Mouse (Mus musculus) heart, embryonic 11.5 days (tissue): ENCODE data around the gene Vash1. TPM values are rescaled to one million over a fixed set of nuclear protein-coding genes. Genes with fewer than 3 reads are reported as not detected.

Experiments
- ATAC-seq: fragments of 200-750 bp; cut with Nextera tagmentation; replicated peaks from 2 replicates; pipeline ENCODE4 v1.8.0; 2017; ENCODE audit warnings: moderate library complexity; ENCODE audit not compliant: insufficient number of reproducible peaks, low FRiP score, low TSS enrichment
- H3K27ac ChIP-seq: fragments of 300-500 bp; sonication (generic); 2 replicates; pipeline ENCODE4 v1.5.1; 2014; ENCODE audit warnings: mild to moderate bottlenecking, low read depth, low read length
- H3K27me3 ChIP-seq: fragments of 300-500 bp; sonication (generic); 2 replicates; pipeline ENCODE4 v1.6.1; 2014; ENCODE audit warnings: mild to moderate bottlenecking, low read length, mixed read lengths; ENCODE audit not compliant: control insufficient read depth, insufficient read depth
- H3K36me3 ChIP-seq: fragments of 300-500 bp; sonication (generic); 2 replicates; pipeline ENCODE4 v1.6.1; 2014; ENCODE audit warnings: mild to moderate bottlenecking, low read length, moderate library complexity, mixed read lengths; ENCODE audit not compliant: control insufficient read depth, insufficient read depth
- H3K4me1 ChIP-seq: fragments of 300-500 bp; sonication (generic); 2 replicates; pipeline ENCODE4 v1.6.1; 2014; ENCODE audit warnings: low read length; ENCODE audit not compliant: control insufficient read depth, insufficient read depth
- H3K4me2 ChIP-seq: fragments of 300-500 bp; sonication (generic); 2 replicates; pipeline ENCODE4 v1.6.1; 2014; ENCODE audit warnings: mild to moderate bottlenecking, moderate library complexity
- H3K4me3 ChIP-seq: fragments of 300-500 bp; sonication (generic); 2 replicates; pipeline ENCODE4 v1.5.1; 2014; ENCODE audit warnings: low read depth, low read length
- H3K9ac ChIP-seq: fragments of 300-500 bp; sonication (generic); 2 replicates; pipeline ENCODE4 v1.6.1; 2014; ENCODE audit warnings: mild to moderate bottlenecking, low read depth, low read length, moderate library complexity
- H3K9me3 ChIP-seq: fragments of 300-500 bp; sonication (generic); replicated peaks from 2 replicates; pipeline ENCODE4 v1.6.1; 2016; ENCODE audit warnings: low read length; ENCODE audit not compliant: control insufficient read depth
- WGBS: fragments of 180-500 bp; shearing (Covaris S2); extraction: QIAGEN DNeasy Blood & Tissue Kit; methylation state at CpG from one replicate; pipeline ENCODE4 v1.1.7; 2014; ENCODE audit not compliant: insufficient replicate concordance; 5-methylcytosine and 5-hydroxymethylcytosine counted together
- polyA plus RNA-seq: library from polyadenylated mRNA; unstranded; fragments of >200 nt; fragmentation: Nextera tagmentation; extraction: Ambion mirVana; gene quantifications from 2 replicates; pipeline ENCODE4 v1.2.1, GENCODE M21; 2014

The Vash1 gene
- polyA plus RNA-seq, 1 experiment from 2014 or later = 8.2 TPM

- H3K4me3 ChIP-seq = no peak overlapping the region
- H3K27me3 ChIP-seq = 0 out of 2 replicates have a peak, but pooled peaks cover 3% of the 10 kb centered on the region
- peaks cover 34% of the 10 kb centered on the region for H3K4me1 ChIP-seq
- H3K9me3 ChIP-seq = no peaks in the 10 kb centered on the region
- ATAC-seq = no peak
- no peak overlapping the region for H3K4me2 ChIP-seq
- no peak overlapping the region for H3K9ac ChIP-seq
- H3K36me3 ChIP-seq = peaks cover 11% of the 10 kb centered on the region
- H3K27ac ChIP-seq = no peak overlapping the region
These were observed 20.0 kb downstream of the Vash1 start for GRCm38 (mm10) chr12:86698537-86698936.

- no peak overlapping the region for H3K4me3 ChIP-seq
- ATAC-seq = no peak
- peaks cover 11% of the 10 kb centered on the region for H3K36me3 ChIP-seq
- H3K9me3 ChIP-seq = no peaks in the 10 kb centered on the region
- 0 out of 2 replicates have a peak, but pooled peaks cover 3% of the 10 kb centered on the region for H3K27me3 ChIP-seq
- 29% methylated on average over 19 of the region's 19 CpGs for WGBS
- no peak overlapping the region for H3K9ac ChIP-seq
- H3K4me2 ChIP-seq = 0 out of 2 replicates have a peak overlapping the region, but pooled peaks have one; percentile 19
- H3K4me1 ChIP-seq = peaks cover 23% of the 10 kb centered on the region
- H3K27ac ChIP-seq = no peak overlapping the region
These were observed 21.7 kb downstream of the Vash1 start for GRCm38 (mm10) chr12:86699965-86700926.

- Histone ChIP-seq H3K9ac (no peak overlapping the region), H3K4me2 (no peak overlapping the region), H3K27me3 (0 out of 2 replicates have a peak, but pooled peaks cover 3% of the 10 kb centered on the region), H3K9me3 (no peaks in the 10 kb centered on the region), H3K4me3 (no peak overlapping the region), H3K27ac (no peak overlapping the region), H3K36me3 (peaks cover 11% of the 10 kb centered on the region), H3K4me1 (peaks cover 18% of the 10 kb centered on the region)
- ATAC-seq = no peak
- 71% methylated on average over 4 of the region's 4 CpGs for WGBS
These were observed 22.4 kb downstream of the Vash1 start for GRCm38 (mm10) chr12:86700927-86701310.

GRCm38 (mm10) chr12:86701491-86701890, 23.0 kb downstream of the Vash1 start:
- 86% methylated on average over 4 of the region's 4 CpGs for WGBS
- ATAC-seq = no peak
- no peak overlapping the region for H3K4me2 ChIP-seq
- peaks cover 11% of the 10 kb centered on the region for H3K36me3 ChIP-seq
- no peak overlapping the region for H3K27ac ChIP-seq
- H3K9ac ChIP-seq = no peak overlapping the region
- no peak overlapping the region for H3K4me3 ChIP-seq
- no peaks in the 10 kb centered on the region for H3K9me3 ChIP-seq
- H3K4me1 ChIP-seq = peaks cover 18% of the 10 kb centered on the region
- 0 out of 2 replicates have a peak, but pooled peaks cover 3% of the 10 kb centered on the region for H3K27me3 ChIP-seq

- no peak overlapping the region for H3K4me2 ChIP-seq
- no peaks in the 10 kb centered on the region for H3K9me3 ChIP-seq
- WGBS = 84% methylated on average over 3 of the region's 3 CpGs
- H3K9ac ChIP-seq = no peak overlapping the region
- H3K4me1 ChIP-seq = peaks cover 18% of the 10 kb centered on the region
- no peak overlapping the region for H3K27ac ChIP-seq
- H3K36me3 ChIP-seq = peaks cover 5% of the 10 kb centered on the region; the same call in 1 of the 2 replicates
- no peak for ATAC-seq
- no peak overlapping the region for H3K4me3 ChIP-seq
- 0 out of 2 replicates have a peak, but pooled peaks cover 3% of the 10 kb centered on the region for H3K27me3 ChIP-seq
These were observed 24.2 kb downstream of the Vash1 start for GRCm38 (mm10) chr12:86702690-86703089.

- Histone ChIP-seq H3K27ac (no peak overlapping the region), H3K9ac (no peak overlapping the region), H3K4me3 (no peak overlapping the region), H3K4me2 (no peak overlapping the region), H3K9me3 (no peaks in the 10 kb centered on the region), H3K36me3 (peaks cover 5% of the 10 kb centered on the region; the same call in 1 of the 2 replicates), H3K4me1 (peaks cover under 1% of the 10 kb centered on the region), H3K27me3 (0 out of 2 replicates have a peak, but pooled peaks cover 3% of the 10 kb centered on the region)
- whole genome bisulfite sequencing = 78% methylated on average over 5 of the region's 5 CpGs
- ATAC-seq = no peak
These were observed 27.3 kb downstream of the Vash1 start for GRCm38 (mm10) chr12:86705843-86706242.

- no peaks in the 10 kb centered on the region for H3K4me1 ChIP-seq
- H3K27me3 ChIP-seq = no peaks in the 10 kb centered on the region
- no peaks in the 10 kb centered on the region for H3K9me3 ChIP-seq
- 68% methylated on average over 5 of the region's 5 CpGs for WGBS
- H3K4me2 ChIP-seq = no peak overlapping the region
- no peak overlapping the region for H3K27ac ChIP-seq
- no peaks in the 10 kb centered on the region; the same call in 1 of the 2 replicates for H3K36me3 ChIP-seq
- ATAC-seq = no peak
- no peak overlapping the region for H3K4me3 ChIP-seq
- H3K9ac ChIP-seq = no peak overlapping the region
These were observed 35.5 kb downstream of the Vash1 start for GRCm38 (mm10) chr12:86714026-86714425.

GRCm38 (mm10) chr12:86715401-86715800, 36.9 kb downstream of the Vash1 start:
- H3K9ac ChIP-seq = no peak overlapping the region
- no peaks in the 10 kb centered on the region for H3K9me3 ChIP-seq
- H3K27me3 ChIP-seq = no peaks in the 10 kb centered on the region
- no peak overlapping the region for H3K4me3 ChIP-seq
- H3K27ac ChIP-seq = no peak overlapping the region
- H3K36me3 ChIP-seq = no peaks in the 10 kb centered on the region; the same call in 1 of the 2 replicates
- no peak for ATAC-seq
- WGBS = 38% methylated on average over 5 of the region's 5 CpGs
- H3K4me2 ChIP-seq = no peak overlapping the region
- H3K4me1 ChIP-seq = no peaks in the 10 kb centered on the region
